Mouse (Mus musculus): ENCODE measurements around the gene Olfr1512. TPM values are rescaled to one million over a fixed set of nuclear protein-coding genes. Genes with fewer than 3 reads are reported as not detected.
"Not testable (repeated sequence)": the region's sequence is repeated elsewhere in the genome, so short reads cannot be mapped to it uniquely, and the experiment has no call there.

The Olfr1512 gene
- total and polyA plus RNA-seq, 3 experiments = 0.23 to 0.24 TPM; not detected in 1

- Histone ChIP-seq H3K36me3 (ENCODE audit: control insufficient read depth in 1 of 2, insufficient read depth in 2 of 2, low read length in 2 of 2) (no peaks in the 10 kb centered on the region), H3K9ac (ENCODE audit: control insufficient read depth, low read depth, low read length, poor library complexity, severe bottlenecking) (no peak within 1 kb of the TSS), H3K27me3 (ENCODE audit: control insufficient read depth in 1 of 2, insufficient read depth in 2 of 2, low read length in 2 of 2) (no peaks in the 10 kb centered on the region; a peak in 1 of 4 replicates), H3K27ac (ENCODE audit: control insufficient read depth, low read depth, low read length) (no peak within 1 kb of the TSS), H3K4me3 (ENCODE audit: control insufficient read depth in 1 of 2, insufficient read depth in 1 of 2, low read depth in 2 of 2, low read length in 2 of 2) (no peak within 1 kb of the TSS), H3K4me1 (ENCODE audit: control insufficient read depth in 1 of 2, insufficient read depth in 2 of 2, low read length in 2 of 2) (no peaks in the 10 kb centered on the region), H3K9me3 (replicated peaks; ENCODE audit: insufficient read depth, low read length) (no peaks in the 10 kb centered on the region), H3K79me2 (ENCODE audit: control insufficient read depth, insufficient read depth, low read length, poor library complexity) (no peaks in the 10 kb centered on the region)
- TF ChIP-seq EP300 (IDR thresholded peaks at IDR 0.05; ENCODE audit: low read depth in 1 of 2, low read length in 2 of 2) (no peak), POLR2AphosphoS2 (IDR thresholded peaks at IDR 0.05; ENCODE audit: low read length) (no peak), CHD2 (IDR thresholded peaks at IDR 0.05; ENCODE audit: low read length) (no peak), USF1 (IDR thresholded peaks at IDR 0.05; ENCODE audit: low read depth, low read length) (no peak), MAX (IDR thresholded peaks at IDR 0.05; ENCODE audit: low read length) (no peak), POLR2AphosphoS5 (IDR thresholded peaks at IDR 0.05; ENCODE audit: borderline replicate concordance, low read depth, low read length) (no peak), MXI1 (IDR thresholded peaks at IDR 0.05; ENCODE audit: low read depth, low read length) (no peak), BHLHE40 (IDR thresholded peaks at IDR 0.05; ENCODE audit: borderline replicate concordance, low read depth, low read length) (no peak)
- no peak for DNase-seq (ENCODE audit: low read depth, low spot score)
Measured at GRCm38 (mm10) chr14:52414273-52414672, 35.3 kb upstream of the Olfr1512 start, which contains the start of gene Olfr1510. TSS of gene Olfr1510 (minus strand) at chr14:52414373.

GRCm38 (mm10) chr14:52410142-52410919 is 31.4 kb upstream of the Olfr1512 start:
- H3K79me2 ChIP-seq (ENCODE audit: control insufficient read depth, insufficient read depth, low read length, poor library complexity); H3K4me1 ChIP-seq (ENCODE audit: control insufficient read depth in 1 of 2, insufficient read depth in 2 of 2, low read length in 2 of 2); H3K9me3 ChIP-seq (replicated peaks; ENCODE audit: insufficient read depth, low read length); H3K27me3 ChIP-seq (ENCODE audit: control insufficient read depth in 1 of 2, insufficient read depth in 2 of 2, low read length in 2 of 2); H3K4me3 ChIP-seq (ENCODE audit: control insufficient read depth in 1 of 2, insufficient read depth in 1 of 2, low read depth in 2 of 2, low read length in 2 of 2); H3K27ac ChIP-seq (ENCODE audit: control insufficient read depth, low read depth, low read length); H3K36me3 ChIP-seq (ENCODE audit: control insufficient read depth in 1 of 2, insufficient read depth in 2 of 2, low read length in 2 of 2); H3K9ac ChIP-seq (ENCODE audit: control insufficient read depth, low read depth, low read length, poor library complexity, severe bottlenecking): not testable (repeated sequence)
- peak; percentile 8 for DNase-seq (ENCODE audit: low read depth, low spot score)

GRCm38 (mm10) chr14:52397279-52397678 is 18.3 kb upstream of the Olfr1512 start, which contains the start of gene Olfr1511:
TSS of gene Olfr1511 (minus strand) at chr14:52397379.
- Histone ChIP-seq H3K27me3 (ENCODE audit: control insufficient read depth in 1 of 2, insufficient read depth in 2 of 2, low read length in 2 of 2) (no peaks in the 10 kb centered on the region; a peak in 1 of 4 replicates), H3K9me3 (replicated peaks; ENCODE audit: insufficient read depth, low read length) (no peaks in the 10 kb centered on the region), H3K4me3 (ENCODE audit: control insufficient read depth in 1 of 2, insufficient read depth in 1 of 2, low read depth in 2 of 2, low read length in 2 of 2) (no peak within 1 kb of the TSS), H3K4me1 (ENCODE audit: control insufficient read depth in 1 of 2, insufficient read depth in 2 of 2, low read length in 2 of 2) (no peaks in the 10 kb centered on the region), H3K36me3 (ENCODE audit: control insufficient read depth in 1 of 2, insufficient read depth in 2 of 2, low read length in 2 of 2) (no peaks in the 10 kb centered on the region), H3K9ac (ENCODE audit: control insufficient read depth, low read depth, low read length, poor library complexity, severe bottlenecking) (no peak within 1 kb of the TSS), H3K27ac (ENCODE audit: control insufficient read depth, low read depth, low read length) (no peak within 1 kb of the TSS), H3K79me2 (ENCODE audit: control insufficient read depth, insufficient read depth, low read length, poor library complexity) (no peaks in the 10 kb centered on the region)
- no peak for DNase-seq (ENCODE audit: low read depth, low spot score)
- TF ChIP-seq MXI1 (IDR thresholded peaks at IDR 0.05; ENCODE audit: low read depth, low read length) (no peak), POLR2AphosphoS2 (IDR thresholded peaks at IDR 0.05; ENCODE audit: low read length) (no peak), E2F4 (IDR thresholded peaks at IDR 0.05; ENCODE audit: borderline replicate concordance, low read depth, low read length) (no peak), MEF2A (IDR thresholded peaks at IDR 0.05; ENCODE audit: extremely low read depth, insufficient replicate concordance, low read depth, low read length, poor library complexity, severe bottlenecking) (no peak), CTCF (IDR thresholded peaks at IDR 0.05 in 2 of 3, conservative IDR thresholded peaks at IDR 0.05 in 1 of 3; ENCODE audit: control insufficient read depth in 1 of 3, insufficient read depth in 1 of 3, low read depth in 2 of 3, low read length in 3 of 3, poor library complexity in 1 of 3, severe bottlenecking in 1 of 3) (no peak), ELF1 (IDR thresholded peaks at IDR 0.05; ENCODE audit: low read depth, low read length) (no peak), POLR2AphosphoS5 (IDR thresholded peaks at IDR 0.05; ENCODE audit: borderline replicate concordance, low read depth, low read length) (no peak), POLR2A (IDR thresholded peaks at IDR 0.05; ENCODE audit: control insufficient read depth in 1 of 2, insufficient read depth in 1 of 2, low read depth in 1 of 2, low read length in 2 of 2, poor library complexity in 1 of 2) (no peak), MAFK (IDR thresholded peaks at IDR 0.05; ENCODE audit: borderline replicate concordance, low read depth, low read length) (no peak), MYC (IDR thresholded peaks at IDR 0.05; ENCODE audit: low read depth, low read length) (no peak), ZMIZ1 (IDR thresholded peaks at IDR 0.05; ENCODE audit: low read depth, low read length) (no peak), EP300 (IDR thresholded peaks at IDR 0.05; ENCODE audit: low read depth in 1 of 2, low read length in 2 of 2) (no peak), ZC3H11A (IDR thresholded peaks at IDR 0.05; ENCODE audit: low read depth, low read length) (no peak), CHD2 (IDR thresholded peaks at IDR 0.05; ENCODE audit: low read length) (no peak), USF2 (IDR thresholded peaks at IDR 0.05; ENCODE audit: borderline replicate concordance in 1 of 2, insufficient read depth in 1 of 2, low read depth in 1 of 2, low read length in 2 of 2) (no peak), ZKSCAN1 (IDR thresholded peaks at IDR 0.05; ENCODE audit: low read depth, low read length) (no peak), KAT2A (conservative IDR thresholded peaks at IDR 0.05; ENCODE audit: low read depth, low read length) (no peak), HCFC1 (IDR thresholded peaks at IDR 0.05; ENCODE audit: low read depth, low read length) (no peak), CHD1 (IDR thresholded peaks at IDR 0.05; ENCODE audit: low read depth, low read length) (no peak)
